Mouse (Mus musculus): ENCODE results near the gene Xdh. TPM values are rescaled to one million over a fixed set of nuclear protein-coding genes. Genes with fewer than 3 reads are reported as not detected.

Gene Xdh
- polyA plus RNA-seq, 1 experiment = 248 TPM

DNA sequence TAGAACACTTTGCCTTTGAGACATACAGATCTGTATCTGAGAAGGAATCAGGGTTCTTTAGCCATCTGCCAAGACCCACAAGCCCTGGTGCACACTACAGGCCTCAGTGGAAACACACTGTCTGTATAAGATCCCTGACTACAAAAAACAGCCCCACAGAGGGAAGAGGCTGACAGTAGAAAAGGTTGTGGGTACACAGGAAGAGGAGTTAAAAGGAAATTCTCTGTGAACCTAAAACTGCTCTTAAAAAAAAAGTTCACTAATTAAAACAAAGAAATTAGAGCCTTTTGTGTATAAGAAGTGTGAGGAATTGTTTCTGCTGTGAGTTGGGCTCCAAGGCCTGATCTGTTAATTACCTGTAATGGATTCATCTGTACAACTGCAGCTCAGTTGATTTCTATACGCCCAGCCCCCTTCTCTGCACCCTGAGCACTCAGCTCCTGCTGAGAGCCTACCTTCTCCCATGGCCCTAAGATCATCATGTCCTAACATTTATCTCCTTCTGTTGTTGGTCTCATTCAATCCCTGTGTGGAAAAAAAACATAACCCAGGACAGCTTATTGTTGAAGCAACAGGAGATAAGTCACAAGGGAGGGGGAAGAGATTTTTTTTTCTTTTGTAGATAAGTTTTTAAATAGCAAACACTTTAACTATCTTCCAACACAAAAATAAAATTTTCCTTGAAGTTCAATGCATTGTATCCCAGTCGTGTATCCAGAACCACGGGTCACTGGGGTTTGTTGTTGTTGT is 110.7 kb downstream of the Xdh start:
- Histone ChIP-seq H3K4me1 (ENCODE audit: control insufficient read depth, insufficient read depth, insufficient read length, low read length) (no peaks in the 10 kb centered on the region), H3K27me3 (ENCODE audit: control insufficient read depth, insufficient read depth, low read length) (no peaks in the 10 kb centered on the region), H3K4me3 (ENCODE audit: low read depth, low read length) (no peak overlapping the region), H3K36me3 (ENCODE audit: control insufficient read depth, insufficient read depth, low read length) (no peaks in the 10 kb centered on the region), H3K27ac (ENCODE audit: insufficient read depth, low read depth, low read length) (no peak overlapping the region)
- WGBS = 60% methylated on average over 3 of the region's 3 CpGs
- no peak for TF ChIP-seq POLR2A (IDR thresholded peaks at IDR 0.05; ENCODE audit: low read depth, low read length)
- TF ChIP-seq CTCF (IDR thresholded peaks at IDR 0.05; ENCODE audit: extremely low read depth, insufficient read length, insufficient replicate concordance, low read depth, low read length) = no peak

DNA sequence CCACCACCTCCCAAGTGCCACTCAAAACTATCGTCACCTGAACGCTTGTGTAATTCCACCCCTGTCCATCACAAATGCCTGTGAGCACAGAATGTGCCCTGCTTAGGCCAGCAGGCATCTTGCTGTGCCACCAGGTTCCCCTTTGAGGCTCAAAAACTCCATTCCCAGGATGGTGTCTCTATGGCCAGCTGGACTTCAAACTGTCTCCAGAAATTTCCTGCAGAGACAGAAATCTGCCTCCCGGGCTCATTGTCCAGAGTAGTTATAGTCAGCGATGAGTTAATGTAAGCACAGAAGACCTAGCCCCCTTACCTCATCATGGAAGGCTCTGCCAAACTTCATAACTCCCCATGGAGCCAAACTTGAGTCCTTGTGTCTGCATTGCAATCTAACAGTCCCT is 112.8 kb downstream of the Xdh start:
- no peak overlapping the region for H3K27ac ChIP-seq (ENCODE audit: insufficient read depth, low read depth, low read length)
- 90% methylated on average over 4 of the region's 4 CpGs for WGBS

DNA sequence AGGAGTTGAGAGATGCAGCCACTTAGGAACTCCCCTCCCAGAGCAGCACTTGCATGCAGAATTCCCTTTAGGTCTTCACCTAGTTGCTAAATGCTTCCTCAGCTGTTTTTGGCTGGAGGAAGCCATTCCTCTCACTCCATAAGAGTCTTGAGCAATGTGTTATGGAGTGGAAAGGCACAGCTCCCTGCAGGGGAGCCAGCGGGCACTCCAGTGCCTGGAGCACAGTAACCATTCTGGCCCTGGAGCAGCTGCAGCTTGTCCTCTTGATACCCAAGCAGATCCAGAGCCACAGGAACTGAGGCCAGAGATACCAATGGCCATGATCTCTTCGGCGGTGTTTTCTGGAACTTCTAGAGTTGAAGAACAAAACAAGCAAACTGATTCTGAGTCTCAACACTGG is 113.4 kb downstream of the Xdh start:
- Histone ChIP-seq H3K4me3 (ENCODE audit: low read depth, low read length) (no peak overlapping the region), H3K27ac (ENCODE audit: insufficient read depth, low read depth, low read length) (no peak overlapping the region)

More for the DNA sequence above, 112.8 kb downstream of the Xdh start:
- TF ChIP-seq POLR2A (IDR thresholded peaks at IDR 0.05; ENCODE audit: low read depth, low read length) (no peak), CTCF (IDR thresholded peaks at IDR 0.05; ENCODE audit: extremely low read depth, insufficient read length, insufficient replicate concordance, low read depth, low read length) (no peak)
- H3K4me3 ChIP-seq (ENCODE audit: low read depth, low read length) = no peak overlapping the region
- H3K4me1 ChIP-seq (ENCODE audit: control insufficient read depth, insufficient read depth, insufficient read length, low read length) = no peaks in the 10 kb centered on the region
- H3K27me3 ChIP-seq (ENCODE audit: control insufficient read depth, insufficient read depth, low read length) = no peaks in the 10 kb centered on the region
- no peaks in the 10 kb centered on the region for H3K36me3 ChIP-seq (ENCODE audit: control insufficient read depth, insufficient read depth, low read length)

More for the DNA sequence above, 113.4 kb downstream of the Xdh start:
- Histone ChIP-seq H3K36me3 (ENCODE audit: control insufficient read depth, insufficient read depth, low read length) (no peaks in the 10 kb centered on the region), H3K4me1 (ENCODE audit: control insufficient read depth, insufficient read depth, insufficient read length, low read length) (no peaks in the 10 kb centered on the region), H3K27me3 (ENCODE audit: control insufficient read depth, insufficient read depth, low read length) (no peaks in the 10 kb centered on the region)
- TF ChIP-seq CTCF (IDR thresholded peaks at IDR 0.05; ENCODE audit: extremely low read depth, insufficient read length, insufficient replicate concordance, low read depth, low read length) (no peak), POLR2A (IDR thresholded peaks at IDR 0.05; ENCODE audit: low read depth, low read length) (no peak)
- WGBS = 89% methylated on average over 3 of the region's 3 CpGs

Other genes starting within 250 kb of the Xdh start
- 0.06 TPM in 1 of 2 replicates, not detected in the other for gene Galnt14, start 239.7 kb downstream of the Xdh start, polyA plus RNA-seq (2012; rRNA removed)
- gene Ehd3, start 146.1 kb downstream of the Xdh start, polyA plus RNA-seq (2012; rRNA removed) = 1.7 and 3.0 TPM in 2 replicates
- gene Srd5a2, start 97.7 kb upstream of the Xdh start, polyA plus RNA-seq (2012; rRNA removed) = not detected in 2 replicates

Measured in small intestine, adult 2 months (tissue).